14 mouse cellular contexts compared by ENCODE assay signal in the genomic region with DNA sequence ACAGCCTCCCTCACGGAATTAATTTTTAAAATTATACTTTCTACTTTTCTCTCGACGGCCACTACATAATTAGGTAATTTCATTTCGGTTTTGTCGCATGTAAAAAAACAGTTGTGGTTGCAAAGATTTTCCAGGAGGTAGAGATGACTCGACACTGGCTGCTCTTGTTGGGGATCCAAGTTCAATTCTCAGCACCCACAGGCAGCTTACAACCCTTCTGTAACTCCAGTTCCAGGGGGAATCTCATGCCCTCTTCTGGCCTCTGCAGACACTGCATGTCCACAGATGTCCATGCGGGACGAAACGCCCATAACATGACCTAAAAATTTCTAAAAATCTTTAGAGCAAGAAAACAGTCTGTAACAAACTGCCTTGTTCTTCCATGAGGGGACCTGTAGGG. TPM values are rescaled to one million over a fixed set of nuclear protein-coding genes. Genes with fewer than 3 reads are reported as not detected.
DNase-seq lines count a peak whose midpoint lies in the region; ATAC-seq and TF ChIP-seq lines count a peak whose summit lies in the region.
"Had no signal": no experiment of that assay in that cellular context is flagged by ENCODE, and none has a peak within 500 bp of the region (broad histone marks: within the 10 kb centered on the region; RNA-seq: fewer than 3 reads in every experiment).

No protein-coding gene starts in this region.

- H3K36me3 ChIP-seq in MEL (ENCODE audit: control insufficient read depth in 1 of 2, insufficient read depth in 2 of 2, low read length in 2 of 2), result peaks cover 0 to 4% of the 10 kb centered on the region in 2 experiments; a peak in 1 of 4 replicates
- H3K36me3 ChIP-seq: embryonic facial prominence, embryonic 10.5 days; liver, embryonic 13.5 days had no signal

- peak overlapping the region; percentile 83 for H3K27ac ChIP-seq in MEL (ENCODE audit: control insufficient read depth, low read depth, low read length)
- H3K27ac ChIP-seq: embryonic facial prominence, embryonic 10.5 days; hindbrain, postnatal 0 days; liver, embryonic 13.5 days had no signal

- ATAC-seq in CD4-positive, CD25-positive, alpha-beta regulatory T cell, adult 4 months, result peak; percentile 51
- ATAC-seq in inflammation-experienced regulatory T-cells, adult 6 months, result peak; percentile 35
- ATAC-seq: hindbrain, postnatal 0 days had no signal

- H3K9me3 ChIP-seq in MEL (replicated peaks; ENCODE audit: insufficient read depth, low read length), result no peaks in the 10 kb centered on the region
- H3K9me3 ChIP-seq: embryonic facial prominence, embryonic 10.5 days; liver, embryonic 13.5 days had no signal

- H3K79me2 ChIP-seq in MEL (ENCODE audit: control insufficient read depth, insufficient read depth, low read length, poor library complexity), result no peaks in the 10 kb centered on the region

- no peaks in the 10 kb centered on the region for H3K4me1 ChIP-seq in lung, adult 2 months (ENCODE audit: control insufficient read depth, insufficient read depth, low read length)
- H3K4me1 ChIP-seq in MEL (ENCODE audit: control insufficient read depth in 1 of 2, insufficient read depth in 2 of 2, low read length in 2 of 2), result peaks cover 0 to 4% of the 10 kb centered on the region in 2 experiments; a peak in 2 of 4 replicates
- H3K4me1 ChIP-seq: embryonic facial prominence, embryonic 10.5 days; liver, embryonic 13.5 days had no signal

- no peak for TF ChIP-seq EP300 in MEL (IDR thresholded peaks at IDR 0.05; ENCODE audit: low read depth in 1 of 2, low read length in 2 of 2)

- TF ChIP-seq POLR2A in lung, adult 2 months (IDR thresholded peaks at IDR 0.05; ENCODE audit: borderline replicate concordance, extremely low read depth, low read depth, low read length), result no peak
- no peak for TF ChIP-seq POLR2A in MEL (IDR thresholded peaks at IDR 0.05; ENCODE audit: control insufficient read depth in 1 of 2, insufficient read depth in 1 of 2, low read depth in 1 of 2, low read length in 2 of 2, poor library complexity in 1 of 2)

- 0 out of 2 replicates have a peak, but pooled peaks have one; percentile 8 for TF ChIP-seq CTCF in lung, adult 2 months (IDR thresholded peaks at IDR 0.05; ENCODE audit: insufficient read depth, low read length)
- TF ChIP-seq CTCF in MEL (IDR thresholded peaks at IDR 0.05 in 2 of 3, conservative IDR thresholded peaks at IDR 0.05 in 1 of 3; ENCODE audit: control insufficient read depth in 1 of 3, insufficient read depth in 1 of 3, low read depth in 2 of 3, low read length in 3 of 3, poor library complexity in 1 of 3, severe bottlenecking in 1 of 3), result peak; percentile 51 to 61 (median 55)

- peak overlapping the region; percentile 37 for H3K9ac ChIP-seq in MEL (ENCODE audit: control insufficient read depth, low read depth, low read length, poor library complexity, severe bottlenecking)
- H3K9ac ChIP-seq: liver, embryonic 13.5 days had no signal

- 89% methylated on average over 9 of the region's 9 CpGs for WGBS in lung, adult 2 months

- H3K27me3 ChIP-seq in MEL (ENCODE audit: control insufficient read depth in 1 of 2, insufficient read depth in 2 of 2, low read length in 2 of 2), result no peaks in the 10 kb centered on the region
- H3K27me3 ChIP-seq: liver, embryonic 13.5 days had no signal

- TF ChIP-seq RAD21 in MEL (IDR thresholded peaks at IDR 0.05; ENCODE audit: low read depth, low read length), result peak; percentile 47

- H3K4me3 ChIP-seq in lung, adult 2 months (replicated peaks; ENCODE audit: extremely low read depth, low read depth, low read length), result no peak overlapping the region
- peak overlapping the region; percentile 29 to 36 for H3K4me3 ChIP-seq in MEL (ENCODE audit: control insufficient read depth in 1 of 2, insufficient read depth in 1 of 2, low read depth in 2 of 2, low read length in 2 of 2)
- H3K4me3 ChIP-seq: embryonic facial prominence, embryonic 10.5 days; liver, embryonic 13.5 days had no signal

- DNase-seq in lung, adult 2 months, result no peak
- DNase-seq in lung, postnatal 14 days, result no peak
- peak; percentile 79 for DNase-seq in MEL (ENCODE audit: low read depth, low spot score)
- DNase-seq in frontal cortex, postnatal 36 days (ENCODE audit: low spot score in 2 of 2), result no peak
- no peak for DNase-seq in right cerebral cortex, postnatal 10 days (ENCODE audit: low spot score in 2 of 2)
- DNase-seq: adrenal gland, adult 2 months; cerebellum, adult 9-11 months; kidney, postnatal 10 days; liver, embryonic 13.5 days; right cerebral cortex, adult 18-20 months had no signal

TF ChIP-seq in MEL, 35 proteins besides CTCF, POLR2A, EP300 and RAD21:
- TF ChIP-seq POLR2AphosphoS2 (IDR thresholded peaks at IDR 0.05; ENCODE audit: low read length) (no peak), SMC3 (IDR thresholded peaks at IDR 0.05; ENCODE audit: low read depth, low read length) (peak; percentile 66), MYC (IDR thresholded peaks at IDR 0.05; ENCODE audit: low read depth, low read length) (peak; percentile 9; the same call in 1 of the 2 replicates), MEF2A (IDR thresholded peaks at IDR 0.05; ENCODE audit: extremely low read depth, insufficient replicate concordance, low read depth, low read length, poor library complexity, severe bottlenecking) (no peak), UBTF (IDR thresholded peaks at IDR 0.05; ENCODE audit: borderline replicate concordance, insufficient read depth, low read depth, low read length) (no peak)

RNA-seq across cellular contexts. Expression of a gene that starts 41.3 kb away (rescaled TPM):
- polyA plus RNA-seq in lung, adult 2 months (2012; rRNA removed), result 7.3 and 8.9 TPM in 2 replicates
- 10 to 100 TPM; 14.9 to 19.1 TPM for polyA plus RNA-seq in CD4-positive, CD25-positive, alpha-beta regulatory T cell, adult 4 months (2017; shearing (Covaris generic))
- 26.4 and 32.8 TPM in 2 replicates for total RNA-seq in MEL (2012; rRNA removed)
- 10 to 100 TPM; 30.2 to 78.6 TPM for polyA plus RNA-seq in MEL (2012; ENCODE audit: insufficient read depth in 1 of 2, insufficient read length in 2 of 2, low read depth in 1 of 2, low replicate concordance in 2 of 2, missing spikeins in 1 of 2)
- 10 to 100 TPM; 21.2 to 26.9 (median 23.4) TPM for polyA plus RNA-seq in inflammation-experienced regulatory T-cells, adult 6 months (2017; shearing (Covaris generic))
